Comparison of ENCODE assay signal across 25 mouse cellular contexts in genomic region chr1:90524641-90525220, GRCm38 (mm10).
DNase-seq lines count a peak whose midpoint lies in the region; ATAC-seq and TF ChIP-seq lines count a peak whose summit lies in the region.
"Had no signal": no experiment of that assay in that cellular context is flagged by ENCODE, and none has a peak within 500 bp of the region (broad histone marks: within the 10 kb centered on the region; RNA-seq: fewer than 3 reads in every experiment).

No protein-coding gene starts in this region.

- no peaks in the 10 kb centered on the region for H3K36me3 ChIP-seq in heart, embryonic 10.5 days
- H3K36me3 ChIP-seq in lung, postnatal 0 days (ENCODE audit: insufficient read depth, low read length), result no peaks in the 10 kb centered on the region
- 0 out of 2 replicates have a peak, but pooled peaks cover 3% of the 10 kb centered on the region for H3K36me3 ChIP-seq in stomach, embryonic 16.5 days (ENCODE audit: control insufficient read depth, insufficient read depth, low read length)
- H3K36me3 ChIP-seq: embryonic facial prominence, embryonic 15.5 days; forebrain, embryonic 10.5 days; hindbrain, embryonic 10.5 days; limb, embryonic 12.5 days; liver, embryonic 13.5 days had no signal

- no peaks in the 10 kb centered on the region for H3K9me3 ChIP-seq in heart, embryonic 10.5 days
- H3K9me3 ChIP-seq in lung, postnatal 0 days (ENCODE audit: low read length), result no peaks in the 10 kb centered on the region
- H3K9me3 ChIP-seq in stomach, embryonic 16.5 days (replicated peaks; ENCODE audit: control insufficient read depth, low read length), result no peaks in the 10 kb centered on the region; the same call in 1 of the 2 replicates
- H3K9me3 ChIP-seq: embryonic facial prominence, embryonic 15.5 days; forebrain, embryonic 10.5 days; hindbrain, embryonic 10.5 days; limb, embryonic 12.5 days; liver, embryonic 13.5 days had no signal

- TF ChIP-seq CTCF in lung, postnatal 0 days (IDR thresholded peaks at IDR 0.05), result no peak

- no peak overlapping the region for H3K4me3 ChIP-seq in heart, embryonic 10.5 days
- H3K4me3 ChIP-seq in lung, postnatal 0 days (ENCODE audit: low read depth, low read length), result no peak overlapping the region
- H3K4me3 ChIP-seq in stomach, embryonic 16.5 days (replicated peaks; ENCODE audit: low read length), result no peak overlapping the region
- H3K4me3 ChIP-seq: embryonic facial prominence, embryonic 15.5 days; forebrain, embryonic 10.5 days; hindbrain, embryonic 10.5 days; limb, embryonic 12.5 days; liver, embryonic 13.5 days; myocyte had no signal

- no peak overlapping the region for H3K9ac ChIP-seq in lung, postnatal 0 days (replicated peaks; ENCODE audit: low read depth)
- no peak overlapping the region; the same call in 1 of the 2 replicates for H3K9ac ChIP-seq in stomach, embryonic 16.5 days (ENCODE audit: low read length)
- H3K9ac ChIP-seq: embryonic facial prominence, embryonic 15.5 days; limb, embryonic 12.5 days; liver, embryonic 13.5 days had no signal

- WGBS in heart, embryonic 10.5 days, result 24% methylated on average over 3 of the region's 3 CpGs
- WGBS in lung, postnatal 0 days, result 24% methylated on average over 3 of the region's 3 CpGs
- 32% methylated on average over 3 of the region's 3 CpGs for WGBS in stomach, embryonic 16.5 days

- 0 out of 2 replicates have a peak overlapping the region, but pooled peaks have one; percentile 17 for H3K27ac ChIP-seq in heart, embryonic 10.5 days
- no peak overlapping the region for H3K27ac ChIP-seq in lung, postnatal 0 days (ENCODE audit: low read length)
- H3K27ac ChIP-seq in stomach, embryonic 16.5 days (ENCODE audit: low read length), result peak overlapping the region; percentile 63
- H3K27ac ChIP-seq: embryonic facial prominence, embryonic 15.5 days; forebrain, embryonic 10.5 days; hindbrain, embryonic 10.5 days; hindbrain, postnatal 0 days; limb, embryonic 12.5 days; liver, embryonic 13.5 days had no signal

- intact Hi-C loops in heart, postnatal 25 days (cut with DNase I), result no loop called here

- H3K4me2 ChIP-seq in lung, postnatal 0 days (replicated peaks; ENCODE audit: low read depth, low read length), result no peak overlapping the region
- no peak overlapping the region for H3K4me2 ChIP-seq in stomach, embryonic 16.5 days (ENCODE audit: low read depth, low read length)
- H3K4me2 ChIP-seq: embryonic facial prominence, embryonic 15.5 days; limb, embryonic 12.5 days; liver, embryonic 13.5 days had no signal

- TF ChIP-seq EP300 in lung, postnatal 0 days (IDR thresholded peaks at IDR 0.05), result no peak

- no peak for DNase-seq in heart, embryonic 10.5 days (ENCODE audit: low spot score)
- no peak for DNase-seq in heart, postnatal 25 days (ENCODE audit: low spot score)
- no peak for DNase-seq in lung, postnatal 0 days (ENCODE audit: low spot score)
- no peak for DNase-seq in lung, adult 18-20 months
- DNase-seq in R1 (ENCODE audit: low read depth, low spot score), result peak; percentile 61
- no peak for DNase-seq in urinary bladder, postnatal 36 days (ENCODE audit: low spot score in 2 of 2)
- no peak for DNase-seq in cerebellum, postnatal 10 days
- DNase-seq: adrenal gland, postnatal 36 days; cerebellum, adult 11-12 months; cerebellum, postnatal 36 days; kidney, postnatal 10 days; liver, embryonic 13.5 days; lung, postnatal 10 days; midbrain, embryonic 14.5 days; right cerebral cortex, postnatal 4 days; thymus, postnatal 36 days had no signal

- peak; percentile 11; the same call in 1 of the 2 replicates for ATAC-seq in lung, postnatal 0 days
- no peak for ATAC-seq in stomach, embryonic 16.5 days (ENCODE audit: insufficient read depth, low FRiP score)
- ATAC-seq: CD4-positive, CD25-positive, alpha-beta regulatory T cell, adult 4 months; hindbrain, postnatal 0 days; intestine, postnatal 0 days had no signal

- peaks cover 8% of the 10 kb centered on the region; the same call in 1 of the 2 replicates for H3K4me1 ChIP-seq in heart, embryonic 10.5 days
- no peaks in the 10 kb centered on the region for H3K4me1 ChIP-seq in lung, postnatal 0 days (ENCODE audit: insufficient read depth, low read depth, low read length)
- H3K4me1 ChIP-seq in stomach, embryonic 16.5 days (ENCODE audit: control insufficient read depth, insufficient read depth, low read length), result peaks cover 38% of the 10 kb centered on the region
- H3K4me1 ChIP-seq: liver, embryonic 13.5 days had no signal

- H3K27me3 ChIP-seq in heart, embryonic 10.5 days (ENCODE audit: insufficient read depth, poor library complexity, severe bottlenecking), result peaks cover 5% of the 10 kb centered on the region; the same call in 1 of the 2 replicates
- H3K27me3 ChIP-seq in lung, postnatal 0 days (replicated peaks; ENCODE audit: insufficient read depth, low read length), result no peaks in the 10 kb centered on the region
- no peaks in the 10 kb centered on the region for H3K27me3 ChIP-seq in stomach, embryonic 16.5 days (ENCODE audit: control insufficient read depth, insufficient read depth, low read length)
- H3K27me3 ChIP-seq: embryonic facial prominence, embryonic 15.5 days; limb, embryonic 12.5 days; liver, embryonic 13.5 days had no signal
